Mouse (Mus musculus) G1E-ER4 (cell line): ENCODE measurements around the gene B4galnt1. TPM values are rescaled to one million over a fixed set of nuclear protein-coding genes. Genes with fewer than 3 reads are reported as not detected.

Experiments
- GATA1 ChIP-seq: IDR thresholded peaks from one replicate; pipeline ENCODE4 v1.8.0; 2012; ENCODE audit warnings: low read length, inconsistent platforms
- polyA plus RNA-seq: library from polyadenylated mRNA; stranded (reverse); fragments of >175 nt; gene quantifications from 2 replicates; pipeline ENCODE4 v1.2.3, GENCODE M21; 2012

The B4galnt1 gene
- polyA plus RNA-seq, 1 experiment, result 143 TPM

GRCm38 (mm10) chr10:127189651-127190381 is 24.8 kb downstream of the B4galnt1 start, which contains the start of gene Arhgef25:
TSS of gene Arhgef25 (minus strand) at chr10:127190083.
- TF ChIP-seq GATA1, result no peak

GRCm38 (mm10) chr10:127190398-127191190 is 25.6 kb downstream of the B4galnt1 start:
- TF ChIP-seq GATA1, result no peak

GRCm38 (mm10) chr10:127191191-127192056 is 26.4 kb downstream of the B4galnt1 start:
- TF ChIP-seq GATA1, result peak; percentile 40

GRCm38 (mm10) chr10:127193011-127193410 is 28.0 kb downstream of the B4galnt1 start:
- no peak for TF ChIP-seq GATA1

- no peak for TF ChIP-seq GATA1
Observed at GRCm38 (mm10) chr10:127194428-127195327, 29.7 kb downstream of the B4galnt1 start.

GRCm38 (mm10) chr10:127195328-127196129 is 30.5 kb downstream of the B4galnt1 start, which contains the start of gene Dtx3:
TSS of gene Dtx3 (minus strand) at chr10:127195728.
- no peak for TF ChIP-seq GATA1

- TF ChIP-seq GATA1, result no peak
Observed at GRCm38 (mm10) chr10:127196392-127196791, 31.4 kb downstream of the B4galnt1 start.

GRCm38 (mm10) chr10:127197104-127197503 is 32.1 kb downstream of the B4galnt1 start:
- no peak for TF ChIP-seq GATA1

- TF ChIP-seq GATA1, result no peak
Observed at GRCm38 (mm10) chr10:127197505-127198110, 32.6 kb downstream of the B4galnt1 start.

GRCm38 (mm10) chr10:127198492-127198891 is 33.5 kb downstream of the B4galnt1 start:
- no peak for TF ChIP-seq GATA1

- TF ChIP-seq GATA1, result no peak
Observed at GRCm38 (mm10) chr10:127199068-127199467, 34.0 kb downstream of the B4galnt1 start.

GRCm38 (mm10) chr10:127199474-127199873 is 34.4 kb downstream of the B4galnt1 start:
- TF ChIP-seq GATA1, result no peak

GRCm38 (mm10) chr10:127200279-127200678 is 35.3 kb downstream of the B4galnt1 start:
- no peak for TF ChIP-seq GATA1
